Mouse (Mus musculus) kidney, postnatal 0 days (tissue): ENCODE measurements around the gene Gm26741. TPM values are rescaled to one million over a fixed set of nuclear protein-coding genes. Genes with fewer than 3 reads are reported as not detected.

ENCODE experiments used
- ATAC-seq: fragments of 200-750 bp; cut with Nextera tagmentation; replicated peaks from 2 replicates; pipeline ENCODE4 v1.8.0; 2017; ENCODE audit warnings: low read depth, moderate number of reproducible peaks, moderate TSS enrichment, moderate library complexity; ENCODE audit not compliant: low FRiP score
- DNase-seq: peaks from one replicate; pipeline ENCODE4 v3.0.0-alpha.2; 2016; ENCODE audit warnings: low spot score
- H3K27ac ChIP-seq: fragments of 300-500 bp; sonication (generic); 2 replicates; pipeline ENCODE4 v1.5.1; 2014; ENCODE audit warnings: mild to moderate bottlenecking
- H3K27me3 ChIP-seq: fragments of 300-500 bp; sonication (generic); 2 replicates; pipeline ENCODE4 v1.6.1; 2014; ENCODE audit warnings: low read length, mixed read lengths; ENCODE audit not compliant: insufficient read depth
- H3K36me3 ChIP-seq: fragments of 300-500 bp; sonication (generic); 2 replicates; pipeline ENCODE4 v1.6.1; 2014; ENCODE audit warnings: low read length, mixed read lengths; ENCODE audit not compliant: insufficient read depth
- H3K4me1 ChIP-seq: fragments of 300-500 bp; sonication (generic); replicated peaks from 2 replicates; pipeline ENCODE4 v1.6.1; 2014; ENCODE audit warnings: antibody characterized with exemption, low read length, mixed read lengths; ENCODE audit not compliant: insufficient read depth
- H3K4me2 ChIP-seq: fragments of 300-500 bp; sonication (generic); 2 replicates; pipeline ENCODE4 v1.6.1; 2014; ENCODE audit warnings: mild to moderate bottlenecking, low read length, moderate library complexity, mixed read lengths
- H3K4me3 ChIP-seq: fragments of 300-500 bp; sonication (generic); replicated peaks from 2 replicates; pipeline ENCODE4 v1.5.1; 2014; ENCODE audit warnings: low read depth, low read length
- H3K9ac ChIP-seq: fragments of 300-500 bp; sonication (generic); 2 replicates; pipeline ENCODE4 v1.6.1; 2014; ENCODE audit warnings: low read depth, low read length
- H3K9me3 ChIP-seq: fragments of 300-500 bp; sonication (generic); replicated peaks from 2 replicates; pipeline ENCODE4 v1.6.1; 2016; ENCODE audit warnings: low read length, inconsistent platforms, mixed read lengths
- CTCF ChIP-seq: IDR thresholded peaks from 2 replicates; pipeline ENCODE4 v1.5.1; 2016; ENCODE audit warnings: antibody characterized with exemption, low read depth, mild to moderate bottlenecking, moderate library complexity
- WGBS: fragments of 180-500 bp; shearing (Covaris S2); extraction: QIAGEN DNeasy Blood & Tissue Kit; methylation state at CpG from one replicate; pipeline ENCODE4 v1.1.7; 2014; 5-methylcytosine and 5-hydroxymethylcytosine counted together
- polyA plus RNA-seq: library from polyadenylated mRNA; unstranded; fragments of >200 nt; fragmentation: Nextera tagmentation; extraction: Ambion mirVana; gene quantifications from 2 replicates; pipeline ENCODE4 v1.2.1, GENCODE M21; 2015

Gm26741 gene
- polyA plus RNA-seq, 1 experiment from 2014 or later: not detected

GRCm38 (mm10) chr10:52398715-52399114 is 40.1 kb downstream of the Gm26741 start:
- WGBS: 74% methylated on average over 2 of the region's 2 CpGs
- no peaks in the 10 kb centered on the region for H3K27me3 ChIP-seq
- H3K9me3 ChIP-seq: no peaks in the 10 kb centered on the region
- H3K4me1 ChIP-seq: no peaks in the 10 kb centered on the region
- no peak overlapping the region for H3K4me2 ChIP-seq
- ATAC-seq (no peak), DNase-seq (no peak)
- H3K4me3 ChIP-seq: no peak overlapping the region
- H3K36me3 ChIP-seq: no peaks in the 10 kb centered on the region
- no peak for TF ChIP-seq CTCF
- H3K27ac ChIP-seq: no peak overlapping the region
- no peak overlapping the region for H3K9ac ChIP-seq

- Histone ChIP-seq H3K27ac (no peak overlapping the region), H3K36me3 (no peaks in the 10 kb centered on the region), H3K9me3 (no peaks in the 10 kb centered on the region), H3K27me3 (no peaks in the 10 kb centered on the region), H3K4me2 (no peak overlapping the region), H3K9ac (no peak overlapping the region), H3K4me3 (no peak overlapping the region), H3K4me1 (no peaks in the 10 kb centered on the region)
- 57% methylated on average over 3 of the region's 3 CpGs for WGBS
- no peak for ATAC-seq
- TF ChIP-seq CTCF: no peak
- no peak for DNase-seq
Observed at GRCm38 (mm10) chr10:52399722-52400121, 41.2 kb downstream of the Gm26741 start.

- DNase-seq (no peak), ATAC-seq (no peak)
- H3K4me2 ChIP-seq: no peak overlapping the region
- no peak overlapping the region for H3K27ac ChIP-seq
- H3K27me3 ChIP-seq: no peaks in the 10 kb centered on the region
- H3K36me3 ChIP-seq: no peaks in the 10 kb centered on the region
- no peaks in the 10 kb centered on the region for H3K9me3 ChIP-seq
- 88% methylated on average over 13 of the region's 13 CpGs for WGBS
- H3K9ac ChIP-seq: no peak overlapping the region
- H3K4me1 ChIP-seq: no peaks in the 10 kb centered on the region
- no peak overlapping the region for H3K4me3 ChIP-seq
- no peak for TF ChIP-seq CTCF
Observed at GRCm38 (mm10) chr10:52405160-52405559, 46.6 kb downstream of the Gm26741 start.

GRCm38 (mm10) chr10:52407526-52407925 is 49.0 kb downstream of the Gm26741 start:
- Histone ChIP-seq H3K4me2 (no peak overlapping the region), H3K36me3 (no peaks in the 10 kb centered on the region), H3K27me3 (no peaks in the 10 kb centered on the region), H3K9ac (no peak overlapping the region), H3K4me3 (no peak overlapping the region), H3K27ac (peak overlapping the region; percentile 10; the same call in 1 of the 2 replicates), H3K9me3 (no peaks in the 10 kb centered on the region), H3K4me1 (no peaks in the 10 kb centered on the region)
- ATAC-seq (no peak), DNase-seq (no peak)
- WGBS: 78% methylated on average over 2 of the region's 2 CpGs
- TF ChIP-seq CTCF: no peak

Other genes with a start within 250 kb of the Gm26741 start
- gene Ros1, start 163.5 kb upstream of the Gm26741 start, polyA plus RNA-seq: 1.2 and 1.4 TPM in 2 replicates
- gene Dcbld1, start 125.1 kb upstream of the Gm26741 start, polyA plus RNA-seq: 23.2 and 23.4 TPM in 2 replicates
- gene Gopc, start 23.4 kb downstream of the Gm26741 start, polyA plus RNA-seq: 18.5 and 18.8 TPM in 2 replicates
- gene Nepn, start 30.2 kb downstream of the Gm26741 start, polyA plus RNA-seq: 2.1 and 2.4 TPM in 2 replicates
- gene Nus1, start 58.8 kb downstream of the Gm26741 start, polyA plus RNA-seq: 24.0 and 24.1 TPM in 2 replicates